Mouse (Mus musculus) liver, embryonic 12.5 days (tissue): ENCODE measurements around the gene Slc34a2. TPM values are rescaled to one million over a fixed set of nuclear protein-coding genes. Genes with fewer than 3 reads are reported as not detected.

Experiments
- ATAC-seq: fragments of 200-750 bp; cut with Nextera tagmentation; 2 replicates; pipeline ENCODE4 v1.8.0; 2017; ENCODE audit warnings: moderate number of reproducible peaks, mild to moderate bottlenecking, moderate library complexity
- H3K27ac ChIP-seq: fragments of 300-500 bp; sonication (generic); 2 replicates; pipeline ENCODE4 v1.5.1; 2016; ENCODE audit warnings: mild to moderate bottlenecking
- H3K27me3 ChIP-seq: fragments of 300-500 bp; sonication (generic); replicated peaks from 2 replicates; pipeline ENCODE4 v1.6.1; 2016; ENCODE audit warnings: mild to moderate bottlenecking, moderate library complexity
- H3K36me3 ChIP-seq: fragments of 300-500 bp; sonication (generic); 2 replicates; pipeline ENCODE4 v1.6.1; 2016; ENCODE audit warnings: mild to moderate bottlenecking, moderate library complexity
- H3K4me1 ChIP-seq: fragments of 300-500 bp; sonication (generic); 2 replicates; pipeline ENCODE4 v1.6.1; 2016
- H3K4me2 ChIP-seq: fragments of 300-500 bp; sonication (generic); 2 replicates; pipeline ENCODE4 v1.6.1; 2016; ENCODE audit warnings: mild to moderate bottlenecking, moderate library complexity
- H3K4me3 ChIP-seq: fragments of 300-500 bp; sonication (generic); 2 replicates; pipeline ENCODE4 v1.5.1; 2016; ENCODE audit warnings: mild to moderate bottlenecking, moderate library complexity
- H3K9ac ChIP-seq: fragments of 300-500 bp; sonication (generic); 2 replicates; pipeline ENCODE4 v1.6.1; 2016; ENCODE audit warnings: mild to moderate bottlenecking, moderate library complexity
- H3K9me3 ChIP-seq: fragments of 300-500 bp; sonication (generic); replicated peaks from 2 replicates; pipeline ENCODE4 v1.6.1; 2016; ENCODE audit warnings: mild to moderate bottlenecking, moderate library complexity
- WGBS: fragments of 180-500 bp; shearing (Covaris S2); methylation state at CpG from one replicate; pipeline ENCODE4 v1.1.7; 2016; ENCODE audit not compliant: insufficient replicate concordance; 5-methylcytosine and 5-hydroxymethylcytosine counted together
- polyA plus RNA-seq: library from polyadenylated mRNA; unstranded; fragments of >200 nt; fragmentation: Nextera tagmentation; extraction: Ambion mirVana; gene quantifications from 2 replicates; pipeline ENCODE4 v1.2.1, GENCODE M21; 2016

Gene Slc34a2
- polyA plus RNA-seq, 1 experiment from 2014 or later: not detected

GRCm38 (mm10) chr5:53119689-53120088 lies 81.8 kb downstream of the Slc34a2 start:
- no peaks in the 10 kb centered on the region for H3K9me3 ChIP-seq
- H3K4me3 ChIP-seq: no peak overlapping the region
- no peaks in the 10 kb centered on the region for H3K4me1 ChIP-seq
- 57% methylated on average over 3 of the region's 3 CpGs for WGBS
- no peaks in the 10 kb centered on the region for H3K27me3 ChIP-seq
- no peak overlapping the region for H3K9ac ChIP-seq
- no peak for ATAC-seq
- no peak overlapping the region for H3K4me2 ChIP-seq
- H3K36me3 ChIP-seq: no peaks in the 10 kb centered on the region
- no peak overlapping the region for H3K27ac ChIP-seq

Other genes starting within 250 kb of the Slc34a2 start
- gene Anapc4, start 204.1 kb upstream of the Slc34a2 start, polyA plus RNA-seq: 34.3 and 39.3 TPM in 2 replicates
- gene Sel1l3, start 175.8 kb downstream of the Slc34a2 start, polyA plus RNA-seq: 0.10 and 0.11 TPM in 2 replicates
- gene Smim20, start 229.0 kb downstream of the Slc34a2 start, polyA plus RNA-seq: 38.3 and 47.5 TPM in 2 replicates